Mouse (Mus musculus) brain, embryonic 14.5 days (tissue): ENCODE data around the gene Prr18.

Source experiments
- CTCF ChIP-seq: fragments of 200-500 bp; IDR thresholded peaks from 2 replicates; pipeline ENCODE4 v1.5.1; 2012; ENCODE audit warnings: inconsistent platforms, mild to moderate bottlenecking, moderate library complexity, borderline replicate concordance; ENCODE audit not compliant: insufficient read depth, insufficient read length; ENCODE audit errors: extremely low read depth
- POLR2A ChIP-seq: fragments of 200-500 bp; IDR thresholded peaks from 2 replicates; pipeline ENCODE4 v1.6.1; 2012; ENCODE audit warnings: mild to moderate bottlenecking, inconsistent platforms, borderline replicate concordance; ENCODE audit not compliant: poor library complexity, insufficient read depth, insufficient read length, severe bottlenecking; ENCODE audit errors: extremely low read depth

DNA sequence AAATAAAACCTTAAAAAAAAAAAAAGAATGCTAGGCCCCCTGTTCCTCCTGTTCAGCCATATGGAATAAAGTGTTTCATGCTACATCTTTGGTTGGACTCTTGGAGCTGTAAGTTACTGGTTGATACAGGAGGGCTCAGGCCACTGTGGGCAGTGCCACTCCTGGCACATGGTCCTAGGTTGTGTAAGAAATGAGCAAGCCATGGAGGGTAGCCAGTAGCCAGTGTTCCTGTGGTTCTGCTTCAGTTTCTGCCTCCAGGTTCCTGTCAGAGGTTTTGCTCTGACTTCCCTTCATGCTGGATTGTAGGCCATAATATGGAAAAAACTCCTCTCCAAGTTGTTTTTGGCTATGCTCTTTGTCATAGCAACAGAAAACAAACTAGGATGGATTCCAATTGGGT lies 46.5 kb upstream of the Prr18 start:
- TF ChIP-seq CTCF: no peak
- TF ChIP-seq POLR2A: no peak
